Mouse (Mus musculus) intestine, postnatal 0 days (tissue): Measurements from ENCODE around the gene Pou3f3. TPM values are rescaled to one million over a fixed set of nuclear protein-coding genes. Genes with fewer than 3 reads are reported as not detected.

Experiments used
- ATAC-seq: fragments of 200-750 bp; cut with Nextera tagmentation; 2 replicates; pipeline ENCODE4 v1.8.0; 2017; ENCODE audit warnings: mild to moderate bottlenecking, moderate TSS enrichment, moderate library complexity
- H3K27ac ChIP-seq: fragments of 300-500 bp; sonication (generic); 2 replicates; pipeline ENCODE4 v1.5.1; 2014; ENCODE audit warnings: mild to moderate bottlenecking, low read depth, low read length, moderate library complexity
- H3K27me3 ChIP-seq: fragments of 300-500 bp; sonication (generic); replicated peaks from 2 replicates; pipeline ENCODE4 v1.6.1; 2014; ENCODE audit warnings: low read length, mixed read lengths; ENCODE audit not compliant: control insufficient read depth, insufficient read depth
- H3K36me3 ChIP-seq: fragments of 300-500 bp; sonication (generic); 2 replicates; pipeline ENCODE4 v1.6.1; 2014; ENCODE audit warnings: mild to moderate bottlenecking, moderate library complexity; ENCODE audit not compliant: control insufficient read depth, insufficient read depth
- H3K4me1 ChIP-seq: fragments of 300-500 bp; sonication (generic); replicated peaks from 2 replicates; pipeline ENCODE4 v1.6.1; 2014; ENCODE audit warnings: antibody characterized with exemption, low read length, mixed read lengths; ENCODE audit not compliant: control insufficient read depth, insufficient read depth
- H3K4me2 ChIP-seq: fragments of 300-500 bp; sonication (generic); replicated peaks from 2 replicates; pipeline ENCODE4 v1.6.1; 2014; ENCODE audit warnings: low read depth, mild to moderate bottlenecking, moderate library complexity
- H3K4me3 ChIP-seq: fragments of 300-500 bp; sonication (generic); 2 replicates; pipeline ENCODE4 v1.5.1; 2014; ENCODE audit warnings: low read depth, low read length
- H3K9ac ChIP-seq: fragments of 300-500 bp; sonication (generic); 2 replicates; pipeline ENCODE4 v1.6.1; 2014; ENCODE audit warnings: mild to moderate bottlenecking, low read depth, low read length
- H3K9me3 ChIP-seq: fragments of 300-500 bp; sonication (generic); 2 replicates; pipeline ENCODE4 v1.6.1; 2016; ENCODE audit warnings: mixed run types; ENCODE audit not compliant: control insufficient read depth
- CTCF ChIP-seq: sonication (generic); IDR thresholded peaks from 2 replicates; pipeline ENCODE4 v1.5.1; 2016; ENCODE audit warnings: low read depth, mild to moderate bottlenecking, control low read depth, antibody characterized with exemption, moderate library complexity
- WGBS: fragments of 180-500 bp; shearing (Covaris S2); extraction: QIAGEN DNeasy Blood & Tissue Kit; methylation state at CpG from one replicate; pipeline ENCODE4 v1.1.7; 2014; 5-methylcytosine and 5-hydroxymethylcytosine counted together
- polyA plus RNA-seq: library from polyadenylated mRNA; unstranded; fragments of >200 nt; fragmentation: Nextera tagmentation; extraction: Ambion mirVana; gene quantifications from 2 replicates; pipeline ENCODE4 v1.2.1, GENCODE M21; 2015

The Pou3f3 gene
- polyA plus RNA-seq, 1 experiment from 2014 or later, result 0.14 TPM

DNA sequence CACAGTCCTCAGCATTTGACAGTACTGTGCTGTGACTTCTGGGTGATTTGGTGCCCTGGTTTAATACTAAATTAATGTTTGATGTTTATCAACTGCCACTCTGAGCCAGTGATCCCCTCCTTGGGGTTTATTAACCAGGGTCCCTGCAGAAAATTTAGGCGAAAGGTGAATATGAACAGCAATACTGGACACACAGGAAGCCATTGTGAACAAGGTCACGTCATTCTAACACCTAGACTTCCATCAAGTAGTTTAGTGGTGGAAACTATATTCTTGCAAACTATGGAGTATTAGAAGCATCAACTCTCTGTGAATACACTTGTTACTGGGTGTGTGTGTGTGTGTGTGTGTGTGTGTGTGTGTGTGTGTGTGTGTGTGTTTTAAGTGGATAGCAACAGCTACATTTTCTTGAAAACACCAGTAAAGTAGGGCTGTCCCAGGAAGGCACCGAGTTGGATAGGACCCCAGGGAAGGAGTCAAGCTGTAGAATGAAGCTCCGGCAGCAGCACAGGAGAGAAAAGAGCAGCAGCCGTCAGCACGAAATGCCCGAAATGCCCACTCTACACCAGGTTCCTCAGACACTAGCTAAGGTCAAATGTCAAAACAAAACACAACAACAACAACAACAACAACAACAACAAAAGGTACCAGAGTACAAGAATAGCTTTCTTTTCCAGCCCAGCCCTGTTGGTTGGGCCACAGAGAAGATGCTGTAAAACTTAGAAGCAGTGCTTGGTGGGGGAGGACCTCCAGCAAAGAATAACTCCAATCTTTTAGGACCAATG, 7.6 kb upstream of the Pou3f3 start:
- no peak for TF ChIP-seq CTCF
- H3K9ac ChIP-seq, result no peak overlapping the region
- WGBS, result 11% methylated on average over 7 of the region's 7 CpGs
- ATAC-seq, result no peak
- no peaks in the 10 kb centered on the region for H3K9me3 ChIP-seq
- H3K4me3 ChIP-seq, result no peak overlapping the region
- H3K4me2 ChIP-seq, result no peak overlapping the region
- H3K27ac ChIP-seq, result no peak overlapping the region
- peaks cover 99% of the 10 kb centered on the region for H3K27me3 ChIP-seq
- H3K4me1 ChIP-seq, result no peaks in the 10 kb centered on the region
- no peaks in the 10 kb centered on the region for H3K36me3 ChIP-seq

DNA sequence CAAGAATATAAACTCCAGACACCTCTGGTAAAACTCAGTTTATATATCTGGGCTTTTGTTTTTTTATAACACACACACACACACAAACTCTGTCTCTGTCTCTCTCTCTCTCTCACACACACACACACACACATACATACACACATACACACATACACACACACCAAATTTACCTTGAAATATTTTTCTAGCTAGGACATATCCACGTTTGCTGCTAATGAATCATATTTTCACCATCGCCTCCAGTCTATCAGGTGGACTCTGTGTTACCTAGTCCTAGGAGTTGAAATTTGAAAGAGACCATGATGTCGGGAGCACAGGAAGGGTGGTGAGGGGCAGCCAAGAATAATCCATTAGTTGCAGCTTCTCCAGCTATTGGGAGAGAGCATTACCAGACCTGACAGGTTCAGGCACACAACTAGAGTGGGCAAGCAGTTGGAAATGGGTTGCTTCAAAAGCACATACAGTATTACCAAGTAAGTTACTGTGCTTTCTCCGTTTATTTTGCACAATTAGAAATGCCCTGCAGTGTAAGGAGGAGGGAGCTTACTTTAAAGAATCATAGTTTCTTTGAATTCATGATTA, 6.9 kb upstream of the Pou3f3 start:
- no peak for TF ChIP-seq CTCF
- no peak overlapping the region for H3K4me2 ChIP-seq
- no peak overlapping the region for H3K9ac ChIP-seq
- H3K4me1 ChIP-seq, result no peaks in the 10 kb centered on the region
- 16% methylated on average over 4 of the region's 4 CpGs for WGBS
- no peaks in the 10 kb centered on the region for H3K9me3 ChIP-seq
- H3K27me3 ChIP-seq, result peaks cover 99% of the 10 kb centered on the region
- no peak for ATAC-seq
- H3K36me3 ChIP-seq, result no peaks in the 10 kb centered on the region
- no peak overlapping the region for H3K4me3 ChIP-seq
- H3K27ac ChIP-seq, result no peak overlapping the region

DNA sequence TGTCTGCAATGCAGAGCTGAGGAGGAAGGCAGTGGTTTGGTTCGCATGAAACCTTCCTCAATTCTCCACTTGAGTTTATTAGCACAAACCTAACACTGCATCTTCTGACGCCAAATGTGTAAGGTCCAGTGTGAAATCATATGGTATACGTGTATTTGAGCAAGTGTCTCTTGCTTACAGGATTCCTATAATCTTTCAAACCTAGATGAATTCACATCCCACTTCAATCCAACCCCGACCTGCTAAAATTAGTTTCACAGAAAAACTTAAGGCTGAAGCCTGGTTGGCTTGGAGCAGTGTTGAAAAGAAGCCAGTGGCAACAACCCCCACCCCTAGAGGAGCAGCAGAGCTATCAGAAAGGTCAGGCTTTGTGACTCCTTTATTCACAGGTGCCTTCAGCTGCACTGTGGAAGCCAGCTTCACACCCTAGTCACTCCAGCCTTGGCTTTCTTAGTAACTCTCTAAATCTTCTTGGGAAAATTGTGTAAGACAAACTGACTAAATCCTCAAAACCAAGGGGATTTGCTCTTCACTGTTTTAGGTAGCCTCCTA, 5.5 kb upstream of the Pou3f3 start:
- Histone ChIP-seq H3K27ac (no peak overlapping the region), H3K9ac (no peak overlapping the region), H3K36me3 (no peaks in the 10 kb centered on the region), H3K4me3 (no peak overlapping the region), H3K4me1 (no peaks in the 10 kb centered on the region), H3K27me3 (peaks cover 99% of the 10 kb centered on the region), H3K4me2 (no peak overlapping the region), H3K9me3 (no peaks in the 10 kb centered on the region)
- no peak for ATAC-seq
- 17% methylated on average over 4 of the region's 4 CpGs for WGBS
- no peak for TF ChIP-seq CTCF

DNA sequence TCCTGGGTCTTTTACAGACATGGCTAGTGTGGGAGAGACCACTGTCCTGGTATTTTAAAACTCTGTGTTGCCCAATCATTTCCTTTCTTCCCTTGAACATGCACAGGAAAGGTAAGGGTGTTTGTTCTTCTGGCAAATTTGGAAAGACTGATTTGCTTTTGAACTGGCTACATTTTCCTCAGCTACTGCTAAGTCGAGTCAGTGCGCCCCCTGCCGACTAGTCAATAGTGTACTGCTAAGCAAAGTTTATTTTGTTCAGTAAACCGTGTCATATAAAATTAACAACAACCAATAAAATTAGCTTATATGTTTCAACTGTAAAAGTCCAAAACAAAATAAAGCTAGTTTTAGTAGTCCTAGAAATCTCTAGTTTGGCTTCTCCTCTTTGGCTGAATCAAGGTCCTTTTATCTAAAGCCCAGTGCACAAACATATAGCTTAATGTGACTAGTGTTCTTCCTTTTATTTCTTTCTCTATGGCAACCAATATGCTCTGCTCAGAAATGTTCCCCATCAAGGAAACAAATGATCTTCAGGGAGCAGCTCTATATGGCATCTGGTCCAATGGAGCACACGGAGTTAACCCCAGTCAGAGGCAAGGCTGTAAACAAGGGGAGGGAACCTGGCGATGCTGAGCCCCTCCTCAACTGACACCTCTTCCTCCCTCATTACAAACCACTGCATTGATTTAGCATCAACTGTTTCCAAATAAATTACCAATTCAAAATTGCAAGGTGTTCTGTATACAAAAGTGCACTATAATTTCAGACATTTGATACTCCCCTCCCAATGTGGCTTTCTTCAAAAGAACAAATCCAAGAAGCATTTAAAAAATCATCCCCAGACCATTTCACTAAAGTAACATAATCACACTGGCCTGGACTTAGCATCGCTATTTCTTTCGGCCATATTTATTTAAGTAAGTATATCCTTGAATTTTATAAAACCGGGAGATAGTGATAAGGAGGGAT, 4.1 kb upstream of the Pou3f3 start:
- H3K27ac ChIP-seq, result no peak overlapping the region
- no peaks in the 10 kb centered on the region for H3K9me3 ChIP-seq
- peaks cover 99% of the 10 kb centered on the region for H3K27me3 ChIP-seq
- H3K4me3 ChIP-seq, result no peak overlapping the region
- 2% methylated on average over 9 of the region's 9 CpGs for WGBS
- H3K36me3 ChIP-seq, result no peaks in the 10 kb centered on the region
- H3K4me2 ChIP-seq, result no peak overlapping the region
- ATAC-seq, result no peak
- H3K4me1 ChIP-seq, result no peaks in the 10 kb centered on the region
- TF ChIP-seq CTCF, result peak; percentile 84
- no peak overlapping the region for H3K9ac ChIP-seq

DNA sequence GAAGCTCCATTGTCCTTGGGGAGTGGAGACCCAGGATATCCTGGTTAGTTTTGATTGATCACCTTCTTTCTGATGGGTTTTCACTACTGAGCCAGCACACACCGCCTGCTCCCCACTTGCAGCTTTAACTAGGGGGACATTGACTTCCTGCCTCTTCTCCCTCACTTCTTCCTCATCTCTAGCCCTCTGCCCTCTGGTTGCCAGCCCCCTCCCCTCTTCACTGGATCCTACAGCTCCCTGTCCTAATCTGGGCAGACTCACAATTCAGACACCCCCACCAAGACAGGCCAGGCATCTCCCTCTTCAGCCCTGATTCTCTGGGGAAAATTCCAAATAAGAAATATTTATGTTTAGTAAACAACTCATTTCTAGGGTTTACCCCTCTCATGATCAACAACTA, 3.3 kb upstream of the Pou3f3 start:
- TF ChIP-seq CTCF, result no peak
- no peaks in the 10 kb centered on the region for H3K36me3 ChIP-seq
- 18% methylated on average over 1 of the region's 1 CpGs for WGBS
- no peaks in the 10 kb centered on the region for H3K4me1 ChIP-seq
- no peak overlapping the region for H3K4me2 ChIP-seq
- peaks cover 96% of the 10 kb centered on the region for H3K27me3 ChIP-seq
- H3K9ac ChIP-seq, result no peak overlapping the region
- no peak overlapping the region for H3K27ac ChIP-seq
- no peaks in the 10 kb centered on the region for H3K9me3 ChIP-seq
- no peak overlapping the region for H3K4me3 ChIP-seq
- no peak for ATAC-seq
